Mouse (Mus musculus) midbrain, embryonic 16.5 days (tissue): ENCODE data around the gene Pkd1l2. TPM values are rescaled to one million over a fixed set of nuclear protein-coding genes. Genes with fewer than 3 reads are reported as not detected.

Experiments used
- ATAC-seq: fragments of 200-750 bp; cut with Nextera tagmentation; 2 replicates; pipeline ENCODE4 v1.8.0; 2017; ENCODE audit warnings: moderate TSS enrichment
- H3K27ac ChIP-seq: fragments of 300-500 bp; sonication (generic); 2 replicates; pipeline ENCODE4 v1.5.1; 2014; ENCODE audit warnings: mild to moderate bottlenecking, low read length, mixed read lengths
- H3K27me3 ChIP-seq: fragments of 300-500 bp; sonication (generic); 2 replicates; pipeline ENCODE4 v1.6.1; 2014; ENCODE audit warnings: low read depth, low read length, mixed read lengths; ENCODE audit not compliant: control insufficient read depth, insufficient read depth
- H3K36me3 ChIP-seq: fragments of 300-500 bp; sonication (generic); 2 replicates; pipeline ENCODE4 v1.6.1; 2014; ENCODE audit warnings: mild to moderate bottlenecking, low read length, moderate library complexity, mixed read lengths; ENCODE audit not compliant: control insufficient read depth, insufficient read depth
- H3K4me1 ChIP-seq: fragments of 300-500 bp; sonication (generic); 2 replicates; pipeline ENCODE4 v1.6.1; 2014; ENCODE audit warnings: mild to moderate bottlenecking, low read length, mixed read lengths; ENCODE audit not compliant: control insufficient read depth, insufficient read depth
- H3K4me2 ChIP-seq: fragments of 300-500 bp; sonication (generic); 2 replicates; pipeline ENCODE4 v1.6.1; 2014; ENCODE audit warnings: mild to moderate bottlenecking, low read length, mixed read lengths
- H3K4me3 ChIP-seq: fragments of 300-500 bp; sonication (generic); 2 replicates; pipeline ENCODE4 v1.5.1; 2014; ENCODE audit warnings: low read depth, mild to moderate bottlenecking, low read length, moderate library complexity, mixed read lengths
- H3K9ac ChIP-seq: fragments of 300-500 bp; sonication (generic); 2 replicates; pipeline ENCODE4 v1.6.1; 2014; ENCODE audit warnings: low read depth, low read length, mixed read lengths
- H3K9me3 ChIP-seq: fragments of 300-500 bp; sonication (generic); replicated peaks from 2 replicates; pipeline ENCODE4 v1.6.1; 2014; ENCODE audit warnings: mild to moderate bottlenecking, low read length, mixed read lengths; ENCODE audit not compliant: control insufficient read depth, poor library complexity, severe bottlenecking
- WGBS: fragments of 180-500 bp; shearing (Covaris S2); extraction: QIAGEN DNeasy Blood & Tissue Kit; methylation state at CpG from one replicate; pipeline ENCODE4 v1.1.7; 2014; 5-methylcytosine and 5-hydroxymethylcytosine counted together
- polyA plus RNA-seq: library from polyadenylated mRNA; unstranded; fragments of >200 nt; fragmentation: Nextera tagmentation; extraction: Ambion mirVana; gene quantifications from 2 replicates; pipeline ENCODE4 v1.2.1, GENCODE M21; 2015

The Pkd1l2 gene
- polyA plus RNA-seq, 1 experiment from 2014 or later, result not detected

DNA sequence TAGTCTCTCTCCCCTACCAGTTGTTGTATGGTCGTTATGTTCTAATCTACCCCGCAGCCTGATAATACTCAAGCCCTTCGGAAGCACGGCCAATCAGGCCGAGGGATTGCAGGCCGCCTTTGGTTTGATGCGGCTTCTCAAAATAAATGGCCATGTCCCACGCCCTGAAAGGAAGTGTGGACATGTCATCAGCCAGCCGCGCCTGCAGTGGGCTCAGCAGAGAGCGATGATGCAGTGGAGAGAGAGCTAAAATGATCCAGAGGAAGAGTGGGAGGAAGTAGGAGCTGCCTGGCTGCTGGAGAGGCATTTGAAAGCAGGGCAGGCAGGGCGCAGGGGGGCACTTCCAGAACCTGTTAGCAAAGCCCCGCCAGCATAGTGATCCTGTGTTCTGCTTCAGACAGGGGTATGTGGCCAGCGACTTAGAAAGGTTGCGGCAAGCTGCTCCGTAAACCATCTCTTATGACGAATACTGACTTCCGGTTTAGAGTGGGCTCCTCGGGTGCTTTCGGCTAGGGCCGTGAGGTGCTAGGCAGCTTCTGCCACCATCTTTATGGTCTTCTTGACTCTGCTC, 135.9 kb downstream of the Pkd1l2 start:
- H3K9ac ChIP-seq, result no peak overlapping the region
- WGBS, result 88% methylated on average over 21 of the region's 21 CpGs

More for the DNA sequence above, 135.9 kb downstream of the Pkd1l2 start:
- H3K4me1 ChIP-seq, result peaks cover 14% of the 10 kb centered on the region
- no peaks in the 10 kb centered on the region for H3K27me3 ChIP-seq
- H3K4me2 ChIP-seq, result no peak overlapping the region
- ATAC-seq, result no peak
- no peaks in the 10 kb centered on the region for H3K36me3 ChIP-seq
- H3K9me3 ChIP-seq, result no peaks in the 10 kb centered on the region
- no peak overlapping the region for H3K27ac ChIP-seq
- no peak overlapping the region for H3K4me3 ChIP-seq

Other genes with a start within 250 kb of the Pkd1l2 start
- 25.7 and 27.3 TPM in 2 replicates for gene Cmc2, start 161.0 kb downstream of the Pkd1l2 start, polyA plus RNA-seq
- 6.4 and 6.9 TPM in 2 replicates for gene Cenpn, start 160.7 kb downstream of the Pkd1l2 start, polyA plus RNA-seq
- gene Atmin, start 139.1 kb downstream of the Pkd1l2 start, polyA plus RNA-seq, result 20.4 and 20.8 TPM in 2 replicates
- 9.6 and 11.3 TPM in 2 replicates for gene 1700030J22Rik, start 103.5 kb downstream of the Pkd1l2 start, polyA plus RNA-seq
- gene Gcsh, start 88.9 kb downstream of the Pkd1l2 start, polyA plus RNA-seq, result 74.3 and 80.2 TPM in 2 replicates
- gene Bco1, start 13.4 kb upstream of the Pkd1l2 start, polyA plus RNA-seq, result 0.35 TPM in 2 replicates
- gene Gan, start 75.7 kb upstream of the Pkd1l2 start, polyA plus RNA-seq, result 3.2 and 3.4 TPM in 2 replicates
- 141 and 146 TPM in 2 replicates for gene Cmip, start 174.6 kb upstream of the Pkd1l2 start, polyA plus RNA-seq